Mouse (Mus musculus) CD4-positive, CD25-positive, alpha-beta regulatory T cell, adult 4 months (primary cell): ENCODE measurements at regions not wholly inside any gene's neighbourhood (a gene's known extent, or its start where the extent isn't known, plus 50 kb on each side); places are given as distances from the start of the nearest gene placed in this dataset.
A peak's percentile ranks its signal among the peaks of the same experiment; 100 is the strongest.
"Not testable (repeated sequence)": the region's sequence is repeated elsewhere in the genome, so short reads cannot be mapped to it uniquely, and the experiment has no call there.

Experiments
- ATAC-seq: one replicate; pipeline ENCODE4 v1.8.0; 2017

DNA sequence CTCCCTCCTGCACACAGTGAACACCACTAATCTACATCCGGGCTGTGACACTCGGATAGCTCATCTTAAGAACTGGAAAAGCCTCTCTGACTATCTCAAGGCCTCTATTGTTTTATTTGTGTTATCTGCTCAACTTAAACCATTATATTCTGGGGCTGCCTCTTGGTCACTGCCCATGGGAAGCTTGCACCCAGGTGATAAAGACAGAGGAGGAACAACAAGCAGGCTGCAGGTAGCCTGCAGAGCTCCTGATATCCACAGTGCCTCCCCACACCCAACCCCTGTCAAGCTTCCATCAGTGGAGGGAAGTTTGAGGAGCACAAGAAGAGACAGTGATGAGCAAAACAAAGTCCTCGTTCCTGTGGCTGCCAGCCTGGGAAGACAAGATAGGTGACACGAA, 467.0 kb upstream of the Smim15 start:
- no peak for ATAC-seq

DNA sequence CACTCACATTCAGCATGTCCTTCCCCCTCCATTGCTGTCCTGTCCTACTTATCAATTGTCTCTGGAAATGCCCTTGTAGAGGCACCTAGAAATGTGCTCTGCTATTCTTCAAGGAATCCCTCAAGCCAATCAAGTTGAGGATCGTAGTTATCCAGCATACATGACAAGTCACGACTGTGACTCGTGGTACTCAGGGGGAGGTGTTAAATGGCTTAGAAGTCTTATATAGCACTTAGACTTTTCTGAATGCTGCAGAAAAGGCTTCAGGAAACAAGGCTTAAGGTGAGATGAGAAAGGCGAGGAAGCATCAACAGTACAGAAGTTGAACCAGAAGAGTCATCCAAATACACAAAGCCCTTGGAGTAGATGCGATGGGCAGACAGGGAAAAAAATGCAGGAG, 467.5 kb upstream of the Smim15 start:
- no peak for ATAC-seq

DNA sequence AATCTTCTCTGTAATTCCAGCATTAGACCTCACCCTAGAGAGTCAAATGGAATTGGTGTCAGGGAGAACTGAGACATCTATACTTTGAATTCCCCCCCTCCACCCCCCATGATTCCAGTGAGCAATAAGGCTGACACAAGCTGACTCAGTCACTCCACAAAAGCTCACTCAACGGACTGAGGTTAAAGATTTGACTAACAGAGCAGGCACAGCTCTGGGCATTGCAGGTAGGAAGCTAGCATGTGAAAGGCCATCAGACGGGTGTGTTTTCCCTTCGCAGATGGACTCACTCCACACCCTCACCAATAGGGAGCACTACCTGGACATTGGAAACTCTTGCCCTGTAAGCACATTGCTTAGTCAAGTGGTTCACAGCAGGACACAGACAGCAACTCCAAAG, 469.2 kb upstream of the Smim15 start:
- no peak for ATAC-seq

DNA sequence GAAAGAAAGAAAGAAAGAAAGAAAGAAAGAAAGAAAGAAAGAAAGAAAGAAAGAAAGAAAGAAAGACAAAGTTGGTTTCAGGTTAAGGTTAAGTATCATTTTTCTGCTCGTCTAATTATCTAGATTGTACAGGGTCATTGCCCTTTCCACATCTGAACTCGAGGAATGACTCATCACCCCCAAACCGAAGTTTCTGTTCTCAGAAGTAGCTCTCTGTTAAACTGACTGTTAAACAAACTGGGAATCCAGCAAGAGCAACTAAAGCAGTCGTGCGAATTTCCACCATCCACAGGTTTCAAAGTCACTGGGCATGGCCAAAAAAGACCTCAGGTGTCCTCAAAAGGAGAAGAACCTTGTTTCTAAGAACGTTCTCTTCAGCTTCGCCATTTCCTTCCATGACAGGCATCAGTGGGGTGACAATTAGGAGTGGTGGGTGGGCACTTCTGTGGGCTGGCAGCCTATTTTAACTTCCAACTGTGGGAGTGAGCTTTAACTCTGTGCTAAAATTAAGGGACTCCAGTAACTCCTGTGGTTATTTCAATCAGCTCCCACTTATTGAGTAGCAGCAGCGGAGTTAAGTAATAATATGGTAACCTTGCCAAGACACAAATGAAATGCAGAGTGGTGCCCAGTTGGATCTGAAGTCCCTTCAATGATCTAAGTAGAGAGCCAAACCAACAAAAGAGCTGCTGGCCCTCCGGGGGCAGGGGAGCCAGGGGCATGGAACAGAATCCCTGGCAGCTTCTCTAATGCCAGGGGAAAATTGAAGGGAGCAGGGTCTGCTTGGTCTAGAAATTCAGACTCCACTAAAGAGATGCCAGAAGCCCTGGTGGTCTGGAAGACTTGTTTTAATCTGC, 470.5 kb upstream of the Smim15 start:
- peak; percentile 63 for ATAC-seq

DNA sequence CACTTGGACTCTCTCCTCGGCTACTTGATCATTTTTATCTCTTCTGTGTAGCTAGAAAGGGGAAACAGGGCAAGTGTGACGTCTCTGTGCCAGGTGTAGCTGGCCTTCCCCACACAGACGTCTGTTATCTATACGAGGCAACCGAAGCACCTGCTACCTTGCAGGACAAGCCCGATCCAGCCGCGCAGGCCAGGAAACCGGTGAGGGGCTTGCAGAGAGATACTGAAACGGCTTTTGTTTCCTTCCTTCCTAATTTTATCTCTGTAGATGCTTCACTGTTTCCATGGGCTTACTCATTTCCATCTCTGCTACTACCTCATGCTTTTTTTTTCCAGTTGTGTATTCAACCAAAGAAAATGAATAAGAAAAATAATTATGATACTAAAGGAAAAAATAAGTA, 472.7 kb upstream of the Smim15 start:
- peak; percentile 22 for ATAC-seq

DNA sequence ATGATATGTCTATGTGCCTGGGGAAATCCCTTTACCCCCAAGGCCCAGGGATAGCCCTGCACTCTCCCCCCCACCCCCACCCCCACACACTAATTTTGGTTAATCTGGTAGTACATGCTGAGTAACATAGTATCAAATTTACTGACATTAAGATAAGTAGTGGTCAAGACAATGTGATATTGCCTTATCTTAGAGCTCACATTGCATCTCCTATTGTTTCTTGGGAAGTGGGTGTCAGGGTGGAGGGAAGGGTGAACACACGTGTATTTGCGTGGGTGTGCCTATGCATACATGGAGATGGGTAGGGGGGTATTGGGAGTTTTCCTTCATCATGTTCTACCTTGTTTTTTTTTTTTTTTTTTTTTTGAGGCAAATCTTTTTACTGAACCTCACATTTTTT, 474.8 kb upstream of the Smim15 start:
- no peak for ATAC-seq

DNA sequence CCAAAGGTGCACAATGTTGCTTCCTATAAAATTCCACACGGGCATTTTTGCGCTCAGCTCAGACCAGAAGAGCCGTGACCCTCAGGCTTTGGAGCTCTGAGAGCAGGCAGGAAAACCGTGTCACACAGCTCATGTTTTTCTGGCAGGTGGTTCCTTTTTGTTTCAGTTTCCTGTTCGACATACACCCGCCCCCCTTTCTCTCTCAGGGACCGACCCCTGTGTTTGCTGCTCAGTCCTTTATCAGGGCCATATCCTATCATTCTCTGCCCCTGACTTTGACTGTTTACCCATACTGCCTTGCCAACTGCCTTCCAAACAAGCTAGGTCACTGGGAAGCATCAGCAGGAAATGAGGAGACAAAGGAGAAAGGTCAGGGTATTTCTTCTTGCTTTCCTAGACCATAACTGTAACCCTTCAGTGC, 475.5 kb upstream of the Smim15 start:
- peak; percentile 72 for ATAC-seq

DNA sequence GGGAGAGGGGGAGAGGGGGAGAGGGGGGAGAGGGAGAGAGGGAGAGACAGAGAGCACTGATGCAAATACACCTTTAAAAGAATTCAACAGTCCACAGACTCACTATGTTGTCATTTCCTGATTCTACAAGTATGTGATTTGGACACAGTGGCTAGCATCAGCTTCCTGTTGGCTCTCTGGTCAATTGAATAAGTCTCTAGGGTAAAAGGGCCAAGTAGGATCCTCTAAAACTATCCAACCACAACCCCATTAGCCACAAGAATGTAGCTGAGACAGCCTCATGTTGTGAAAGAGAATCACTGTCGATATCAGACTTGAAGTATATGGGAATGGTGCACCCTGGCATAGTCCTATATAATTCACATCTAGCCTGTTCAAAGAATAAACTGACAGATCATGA, 481.8 kb upstream of the Smim15 start:
- ATAC-seq = no peak

DNA sequence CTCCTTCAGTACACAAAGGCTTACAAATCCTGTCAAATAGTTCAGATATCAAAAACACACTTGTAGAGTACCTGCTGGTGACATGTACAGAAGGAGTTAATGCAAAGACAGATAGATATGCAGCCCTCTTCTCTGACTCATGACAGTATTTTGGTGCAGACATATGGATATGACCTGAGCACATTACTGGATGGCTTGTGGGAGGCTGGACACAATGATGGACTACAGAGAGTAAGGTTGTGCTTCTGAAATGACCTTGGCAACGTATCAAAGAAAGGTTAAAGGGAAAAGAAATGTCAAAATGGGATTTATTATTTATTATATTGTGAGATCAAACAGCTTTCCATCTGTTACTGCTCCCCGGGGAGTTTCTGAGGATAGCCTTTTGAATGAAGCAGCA, 482.7 kb upstream of the Smim15 start:
- no peak for ATAC-seq

DNA sequence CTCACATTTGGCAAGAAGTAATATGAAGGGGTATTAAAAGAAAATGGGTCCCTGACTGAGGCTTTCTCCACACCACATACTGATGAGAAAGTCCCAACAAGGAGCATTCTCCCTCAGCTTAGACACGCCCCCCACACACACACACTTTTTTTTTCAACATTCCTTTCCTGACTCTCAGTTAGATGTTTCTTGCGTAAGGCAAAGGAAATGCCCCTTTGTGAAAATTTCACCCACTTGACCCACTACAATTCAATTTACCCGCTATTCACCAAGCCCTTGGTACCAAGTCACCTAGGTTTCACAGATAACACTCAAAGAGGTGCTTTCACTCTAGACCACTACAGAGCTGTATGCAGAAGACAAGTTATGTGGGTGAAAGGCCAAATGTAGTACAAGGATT, 488.3 kb upstream of the Smim15 start:
- no peak for ATAC-seq

DNA sequence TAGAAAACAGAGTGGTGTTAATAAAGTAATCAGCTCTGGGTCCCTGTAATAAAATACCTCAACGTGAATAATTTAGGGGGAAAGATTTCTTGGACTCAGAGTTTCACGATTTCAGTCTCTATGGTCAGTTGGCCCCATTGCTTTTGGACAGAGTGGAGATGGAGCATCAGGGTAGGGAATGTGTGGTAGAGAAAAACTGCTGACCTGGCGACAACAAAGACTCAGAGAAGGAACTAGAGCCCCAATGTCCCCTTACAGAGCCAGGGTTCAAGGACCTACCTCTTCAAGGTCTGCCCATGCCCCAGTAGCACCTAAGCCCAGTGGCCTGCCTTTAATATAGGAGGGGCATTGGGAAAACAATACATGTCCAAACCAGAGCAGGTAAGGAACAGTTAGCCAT, 490.2 kb upstream of the Smim15 start:
- ATAC-seq = no peak

DNA sequence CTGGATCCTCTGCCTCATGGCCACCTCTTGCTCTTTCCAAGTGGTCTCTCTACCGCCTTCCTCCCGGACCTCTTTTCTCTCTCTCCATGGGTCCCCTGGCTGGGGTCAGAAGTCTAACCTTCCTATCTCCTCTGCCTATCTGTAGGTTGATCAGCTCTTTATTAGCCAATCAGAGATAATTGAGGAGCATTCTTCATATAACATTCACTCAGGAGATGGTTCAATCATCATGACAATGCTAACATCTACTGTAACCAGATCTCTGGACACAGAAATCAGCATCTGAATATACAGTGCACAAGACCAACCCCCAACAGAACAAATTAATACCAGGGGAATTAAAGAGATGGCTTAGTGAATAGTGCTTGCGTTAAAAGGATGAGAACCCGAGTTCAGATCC, 492.1 kb upstream of the Smim15 start:
- ATAC-seq = no peak

DNA sequence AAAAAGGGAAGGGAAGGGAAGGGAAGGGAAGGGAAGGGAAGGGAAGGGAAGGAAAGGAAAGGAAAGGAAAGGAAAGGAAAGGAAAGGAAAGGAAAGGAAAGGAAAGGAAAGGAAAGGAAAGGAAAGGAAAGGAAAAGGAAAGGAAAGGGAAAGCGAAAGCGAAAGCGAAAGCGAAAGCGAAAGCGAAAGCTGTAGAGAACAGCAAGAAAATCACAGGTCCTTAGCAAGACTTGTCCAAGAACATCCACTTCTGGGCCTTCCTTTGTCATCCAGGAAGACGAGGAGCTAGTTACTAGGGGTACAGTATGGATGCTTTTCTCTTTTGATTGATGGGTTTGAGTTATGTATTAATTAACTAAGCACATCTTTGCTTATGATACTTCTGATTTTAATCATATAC, 494.3 kb upstream of the Smim15 start:
- ATAC-seq = not testable (repeated sequence)

DNA sequence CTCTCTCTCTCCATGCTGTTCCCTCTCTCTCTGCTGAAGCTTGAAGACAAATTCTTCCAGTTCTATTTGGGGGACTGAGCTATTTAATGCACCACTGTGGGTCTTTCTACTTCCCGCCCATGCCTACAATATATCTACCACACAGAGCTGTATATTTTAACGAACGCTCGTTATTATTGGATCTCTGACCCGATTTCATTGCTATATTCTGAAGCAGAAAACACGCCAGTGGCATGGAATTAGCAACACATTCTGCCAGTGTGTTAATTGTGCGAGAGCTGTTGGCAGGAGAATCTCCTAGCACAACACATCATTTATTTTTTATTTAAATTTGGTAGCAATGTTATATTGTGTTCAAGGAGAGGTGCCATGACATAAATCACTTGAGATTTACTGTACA, 497.2 kb upstream of the Smim15 start:
- no peak for ATAC-seq

DNA sequence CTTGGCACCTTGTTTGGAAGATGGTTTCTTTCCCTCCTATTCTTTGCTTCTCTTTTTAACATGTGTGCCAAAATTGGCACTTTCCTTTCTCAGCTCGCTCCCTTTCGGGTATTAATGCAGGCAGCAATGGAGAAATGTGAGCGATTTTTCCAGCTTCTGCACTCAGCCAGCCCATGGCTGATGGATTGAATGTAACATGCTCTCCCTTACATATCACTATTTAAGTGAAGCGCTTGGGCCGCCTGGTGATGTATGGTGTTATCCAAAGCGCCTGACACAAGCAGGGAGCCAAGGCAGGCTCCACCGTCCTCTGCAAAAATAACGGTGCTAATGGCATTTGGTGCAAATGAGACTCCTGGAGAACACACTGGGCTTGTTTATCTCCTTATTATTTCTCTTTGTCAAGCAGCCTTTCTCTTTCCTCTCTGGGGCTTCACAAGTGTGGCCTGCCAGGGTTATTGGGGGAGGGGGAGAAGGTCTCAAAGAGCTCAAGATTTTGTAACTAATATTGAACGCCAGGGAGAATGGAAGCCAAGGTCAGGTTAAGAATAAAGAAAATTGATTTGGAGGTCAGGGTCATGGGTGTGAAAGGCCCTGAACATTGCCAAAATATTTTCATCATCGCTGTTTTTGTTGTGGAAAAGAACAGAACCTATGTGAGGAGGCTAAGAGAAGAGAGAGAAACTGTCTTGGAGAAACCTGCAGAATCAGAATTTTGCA, 497.9 kb upstream of the Smim15 start:
- no peak for ATAC-seq

DNA sequence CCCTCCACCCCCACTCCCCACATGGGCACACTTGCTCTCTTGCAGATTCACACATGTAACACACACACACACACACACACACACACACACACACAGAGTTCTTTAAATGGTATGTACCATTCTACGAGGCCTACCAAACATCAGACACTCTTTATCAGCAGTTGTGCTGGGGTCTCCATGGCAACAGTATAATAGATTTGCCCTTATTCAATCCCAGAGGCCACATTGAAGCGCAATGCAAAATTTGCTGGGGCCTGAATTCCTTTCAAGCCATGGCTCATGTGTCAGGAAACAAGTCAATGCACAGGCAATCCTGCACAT, 502.7 kb upstream of the Smim15 start:
- no peak for ATAC-seq

DNA sequence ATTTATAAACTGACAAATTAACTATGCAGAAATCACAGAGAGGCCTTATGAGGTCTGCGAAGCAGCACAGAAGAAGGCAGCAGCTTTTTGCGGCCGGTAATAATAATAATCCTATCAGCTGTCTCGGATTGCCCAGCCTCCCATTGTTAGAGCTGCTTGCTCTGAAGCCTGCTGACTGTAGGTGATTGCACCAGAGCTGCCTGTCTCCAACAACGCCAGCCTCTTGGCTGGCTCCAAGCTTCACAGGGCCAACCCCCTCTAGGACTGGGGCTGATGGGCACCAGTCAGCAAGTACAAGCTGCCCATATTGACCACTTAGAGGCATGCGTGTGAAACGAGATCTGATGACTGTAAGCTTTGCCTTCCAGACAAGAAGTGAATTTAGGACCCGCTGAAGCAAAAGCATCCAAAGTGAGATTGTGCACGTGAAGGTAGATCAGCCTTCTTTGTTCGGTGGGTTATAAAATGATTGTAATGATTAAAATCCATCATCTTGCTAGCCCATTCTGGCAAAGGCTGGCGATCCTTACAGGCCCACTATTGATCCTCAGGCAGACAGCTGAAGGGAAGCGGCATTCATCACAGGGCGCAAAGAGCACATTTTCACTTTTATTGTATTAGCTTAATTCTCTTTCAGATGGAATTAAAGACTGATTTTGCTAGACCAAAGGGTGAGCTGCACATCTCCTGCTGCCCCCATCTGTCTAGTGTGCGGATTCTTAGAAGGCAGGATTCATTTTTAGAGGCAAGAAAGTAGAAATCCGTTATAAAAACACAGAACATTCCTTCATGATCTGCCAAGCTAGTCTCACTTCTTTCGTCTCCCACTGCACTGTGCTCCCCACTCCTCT, 503.2 kb upstream of the Smim15 start:
- no peak for ATAC-seq

DNA sequence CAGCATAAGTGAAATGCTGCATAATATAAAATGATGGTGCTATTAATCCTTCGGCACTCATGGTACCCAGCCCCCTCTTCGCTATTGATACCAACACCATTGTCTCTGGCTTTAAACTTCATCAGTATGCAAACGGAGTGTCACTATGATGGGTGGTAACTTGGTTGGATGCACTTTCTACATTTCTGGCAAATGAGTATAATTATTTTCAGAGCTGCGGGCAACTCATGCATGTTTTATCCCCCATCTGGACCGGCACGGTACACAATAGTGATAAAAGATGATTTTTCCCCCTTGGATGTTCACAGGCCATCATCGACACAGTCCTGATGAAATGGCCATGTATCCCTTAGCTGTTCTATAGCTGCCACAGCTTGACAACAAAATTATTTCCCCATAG, 503.9 kb upstream of the Smim15 start:
- ATAC-seq = no peak

DNA sequence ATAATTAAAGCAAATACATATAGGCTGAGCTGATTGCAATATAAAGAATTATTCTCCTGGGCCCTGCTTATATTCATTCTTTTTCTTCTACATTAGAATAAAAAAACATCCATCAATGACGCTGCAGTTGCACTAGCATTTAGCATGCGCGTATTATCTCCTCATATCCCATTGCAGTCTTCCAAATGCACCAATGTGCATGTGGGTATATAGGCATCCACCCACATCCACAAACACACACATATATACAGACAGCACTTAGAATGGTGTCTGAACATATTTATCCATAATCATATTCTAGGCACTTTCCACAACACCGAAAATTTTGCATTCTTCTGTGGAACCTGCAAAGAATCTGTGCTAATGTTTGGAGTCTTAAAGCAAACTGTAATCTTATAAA, 504.4 kb upstream of the Smim15 start:
- ATAC-seq = no peak

DNA sequence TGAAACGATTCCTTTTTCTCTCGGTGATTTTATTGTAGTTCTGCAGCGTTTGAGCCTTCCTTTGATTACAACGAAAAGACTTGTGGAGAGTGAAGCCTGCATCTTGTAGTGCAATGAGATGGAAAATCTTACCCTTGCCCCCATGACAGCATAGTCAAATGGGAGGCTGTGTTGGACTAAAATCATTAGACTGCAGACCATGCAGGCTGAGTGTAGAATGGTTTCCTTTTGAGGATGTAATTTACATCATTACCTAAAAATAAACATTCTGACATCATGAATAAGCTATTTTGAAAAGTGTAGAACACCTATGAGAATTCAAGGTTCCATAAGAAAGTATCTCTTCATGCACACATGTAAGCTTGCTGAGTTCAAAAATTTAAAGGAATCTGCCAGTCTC, 504.9 kb upstream of the Smim15 start:
- no peak for ATAC-seq

DNA sequence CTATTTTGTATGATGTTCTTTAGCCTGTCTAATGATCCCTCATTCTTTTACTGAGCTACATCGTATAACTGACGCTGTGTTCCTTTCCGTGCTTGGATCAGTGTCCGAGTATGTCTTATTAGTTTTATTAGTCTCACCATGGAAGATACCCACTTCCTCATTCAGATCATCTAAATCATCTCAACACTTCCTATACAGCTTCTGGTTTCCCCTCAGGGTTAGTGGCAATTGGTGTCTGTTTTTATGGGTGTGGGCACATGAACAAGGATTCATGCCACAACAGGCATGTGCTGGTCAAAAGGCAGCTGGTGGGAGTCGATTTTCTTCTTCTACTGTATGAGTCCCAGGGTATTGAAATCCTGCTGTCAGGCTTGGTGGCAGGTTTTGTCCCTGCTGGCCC, 509.0 kb upstream of the Smim15 start:
- no peak for ATAC-seq

DNA sequence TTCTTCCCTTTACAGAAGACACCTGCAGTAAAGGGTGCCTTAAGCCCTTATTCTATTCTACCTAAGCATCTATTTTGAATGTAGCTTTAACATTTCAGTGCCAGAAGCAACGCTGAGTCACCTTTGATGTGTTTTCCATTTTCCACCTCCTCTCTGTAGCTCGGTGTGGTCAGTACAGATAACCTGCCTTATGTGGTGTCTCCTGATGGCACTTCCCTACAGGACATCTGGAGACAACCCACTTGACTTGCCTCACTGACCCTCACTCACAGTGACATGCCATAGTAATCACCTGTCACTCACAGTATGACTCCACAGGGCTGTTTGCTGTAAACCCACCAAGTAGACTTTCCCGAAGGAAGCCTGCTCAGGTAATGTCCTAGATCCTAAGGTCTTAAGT, 510.9 kb upstream of the Smim15 start:
- ATAC-seq = no peak

DNA sequence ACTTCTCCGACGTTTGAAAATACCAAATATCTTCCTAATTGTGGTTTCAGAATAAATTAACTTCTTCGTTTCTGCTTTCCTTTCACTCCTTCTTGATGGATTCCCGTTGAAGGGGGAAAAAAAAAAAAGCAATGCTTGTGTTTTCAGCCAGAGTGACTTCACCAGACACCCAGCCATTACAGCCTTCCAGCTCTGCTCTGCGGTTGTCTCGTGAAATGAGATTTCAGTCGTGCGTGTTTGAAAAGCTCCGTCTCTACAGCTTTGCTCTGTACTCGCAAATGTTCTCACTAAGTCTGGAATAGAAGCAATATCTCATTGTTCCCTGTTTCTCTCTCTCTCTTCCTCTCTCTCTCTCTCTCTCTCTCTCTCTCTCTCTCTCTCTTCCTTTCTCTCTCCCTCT, 509.6 kb upstream of the Kif2a start:
- no peak for ATAC-seq

DNA sequence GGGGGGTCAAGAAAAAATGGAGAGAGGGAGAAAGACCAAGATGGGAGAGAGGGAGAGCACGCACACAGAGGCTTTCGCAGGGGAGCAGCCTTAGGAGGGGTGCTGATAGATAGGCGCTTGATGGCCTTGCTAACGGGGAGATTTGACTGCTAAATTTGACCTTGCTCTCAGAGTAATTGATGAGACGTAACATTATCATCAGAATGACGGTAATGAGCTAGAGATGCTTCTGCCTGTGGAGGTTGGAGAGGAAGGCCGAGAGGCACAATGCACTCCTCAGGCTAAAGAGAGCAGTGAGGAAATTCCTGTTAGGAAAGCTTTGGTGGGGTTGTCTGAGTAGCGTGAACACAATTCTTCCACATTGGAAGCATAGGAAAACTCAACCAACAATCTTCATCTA, 509.1 kb upstream of the Kif2a start:
- no peak for ATAC-seq
